Mouse (Mus musculus): ENCODE measurements around the gene Adpgk.
"Not testable (repeated sequence)": the region's sequence is repeated elsewhere in the genome, so short reads cannot be mapped to it uniquely, and the experiment has no call there.

The Adpgk gene

GRCm38 (mm10) chr9:59291688-59292492 lies 532 bp downstream of the Adpgk start:
- no peak for DNase-seq

- DNase-seq, result no peak
These were observed 1.1 kb downstream of the Adpgk start for GRCm38 (mm10) chr9:59292493-59292875.

GRCm38 (mm10) chr9:59296419-59296818 lies 5.1 kb downstream of the Adpgk start:
- DNase-seq, result no peak

GRCm38 (mm10) chr9:59307890-59308289 lies 16.5 kb downstream of the Adpgk start:
- DNase-seq, result no peak

DNA sequence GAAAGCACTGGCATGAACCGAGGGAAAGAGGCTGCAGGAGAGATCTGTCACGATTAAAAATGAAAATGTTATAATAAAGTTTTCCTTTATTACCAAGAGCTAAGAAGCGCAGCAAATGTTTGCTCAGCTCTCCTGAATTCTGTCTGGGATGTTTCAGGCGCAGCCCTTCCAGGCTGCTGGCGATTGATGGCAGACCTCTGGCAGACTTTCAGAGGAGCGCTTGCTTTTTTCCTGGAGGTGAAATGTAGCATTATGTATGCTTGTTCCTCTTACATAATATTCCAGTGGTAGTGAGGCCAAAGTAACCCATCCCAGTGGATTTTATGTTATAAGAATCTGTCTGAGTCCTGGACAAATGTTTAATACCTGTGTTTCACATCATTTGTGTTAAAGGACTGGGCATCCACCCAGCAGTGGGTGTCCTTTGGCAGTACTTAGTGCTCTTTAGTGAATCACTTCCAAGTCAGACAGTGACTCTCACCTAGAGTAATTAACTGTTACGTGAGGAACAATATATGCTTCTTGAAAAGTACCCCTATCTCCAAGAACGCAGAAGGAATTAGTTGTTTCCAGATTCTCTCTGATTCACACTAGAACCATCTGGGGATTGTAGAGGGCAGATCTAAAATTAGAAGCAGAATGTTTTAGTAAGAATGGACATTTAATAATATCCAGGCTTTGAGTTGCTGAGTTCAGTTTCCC lies 19.4 kb downstream of the Adpgk start:
- no peak for DNase-seq

DNA sequence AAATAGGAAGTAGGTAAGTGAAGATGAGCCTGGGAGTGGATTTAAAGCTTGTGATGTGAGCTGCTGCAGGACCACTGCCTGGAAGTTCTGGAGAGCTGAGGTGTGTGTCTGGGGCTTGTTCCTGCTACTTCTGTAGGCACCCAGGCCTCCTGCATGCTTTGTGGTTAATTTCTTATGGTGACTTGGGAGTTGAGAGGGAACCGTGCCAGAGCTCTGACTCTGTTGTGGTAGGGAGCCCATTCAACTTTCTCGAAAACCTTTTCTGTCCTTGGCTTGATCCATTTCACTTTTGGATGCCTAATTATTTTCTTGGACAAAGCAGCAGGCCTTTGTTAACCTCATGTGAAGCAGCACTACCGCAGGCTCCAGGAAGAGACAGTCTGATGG lies 19.9 kb downstream of the Adpgk start:
- no peak for DNase-seq

DNA sequence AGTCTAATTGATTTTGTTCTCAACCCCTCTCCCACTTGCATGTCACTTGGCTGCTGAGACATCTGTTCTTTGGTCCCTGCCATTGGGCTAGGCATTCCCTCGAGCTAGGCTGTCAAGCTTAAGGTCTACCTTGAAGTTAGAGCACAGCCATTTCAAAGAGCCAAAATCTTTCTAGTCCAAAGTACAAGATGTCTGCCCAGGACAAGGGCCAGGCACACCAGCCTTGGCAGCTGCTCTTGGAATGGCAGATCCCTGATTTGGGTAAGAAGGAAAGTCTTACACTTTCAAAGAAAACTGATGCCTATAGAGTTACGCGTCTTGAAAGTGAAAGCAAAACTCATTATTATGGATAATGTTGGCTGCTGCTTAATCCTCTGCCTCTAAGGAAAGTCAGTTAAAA lies 24.8 kb downstream of the Adpgk start:
- DNase-seq, result no peak

DNA sequence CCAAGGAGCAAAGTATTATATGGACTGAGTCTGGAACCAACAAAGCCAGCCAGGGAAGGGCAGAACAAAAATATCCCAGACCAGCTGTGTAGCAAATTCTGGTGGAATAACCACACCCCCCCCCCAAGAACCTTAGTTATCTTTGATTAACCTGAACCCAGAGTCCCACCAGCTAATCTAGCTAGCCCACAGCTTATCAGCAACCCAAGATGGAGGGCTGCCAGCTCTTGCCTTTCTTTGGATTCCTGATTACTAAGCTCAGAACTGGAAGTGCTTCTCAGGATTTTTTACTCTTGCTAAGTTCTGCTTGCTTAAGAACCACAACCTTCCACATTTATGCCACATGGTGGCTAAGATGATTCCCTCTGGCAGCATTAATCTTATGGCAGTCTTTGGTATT lies 33.0 kb downstream of the Adpgk start:
- no peak for DNase-seq

GRCm38 (mm10) chr9:59330055-59330454 lies 38.7 kb downstream of the Adpgk start:
- DNase-seq, result no peak

GRCm38 (mm10) chr9:59336539-59336938 lies 45.2 kb downstream of the Adpgk start:
- DNase-seq, result no peak

DNA sequence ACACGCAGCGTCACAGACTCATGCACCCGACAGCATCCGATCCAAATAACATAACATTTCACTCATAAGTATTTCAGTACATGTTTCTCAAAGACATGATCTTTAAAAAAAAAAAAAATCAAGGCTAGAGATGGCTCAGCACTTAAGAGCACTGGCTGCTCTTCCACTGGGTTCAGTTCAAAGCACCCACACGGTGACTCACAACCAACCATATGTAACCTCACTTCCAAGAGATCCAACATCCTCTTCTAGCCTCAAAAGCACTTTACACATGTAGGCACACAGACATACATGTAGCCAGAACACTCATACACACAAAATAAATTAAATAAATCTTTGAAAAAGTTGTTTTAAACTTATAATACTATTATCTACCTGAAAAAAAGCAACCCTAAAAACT lies 46.5 kb downstream of the Adpgk start:
- DNase-seq, result no peak

- no peak for DNase-seq
These were observed 47.1 kb downstream of the Adpgk start for GRCm38 (mm10) chr9:59338411-59338810.

DNA sequence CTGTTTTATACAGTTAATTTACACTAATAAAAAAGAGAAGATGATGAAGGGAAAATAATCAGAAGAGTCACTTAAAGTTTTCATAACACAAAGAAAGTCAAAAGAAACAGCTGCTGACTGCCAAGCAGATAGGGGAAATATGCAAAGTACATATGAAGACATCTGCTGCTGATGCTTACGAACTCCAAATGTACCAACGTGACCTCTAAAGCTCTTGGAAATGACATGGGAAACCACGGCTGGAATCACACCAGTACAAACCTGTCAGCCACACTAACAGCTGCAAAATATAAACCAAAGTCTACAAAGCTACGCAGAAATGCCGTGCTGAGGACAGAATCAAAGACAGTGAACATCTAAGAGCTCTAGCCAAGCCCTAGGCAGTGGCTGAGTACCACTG lies 47.7 kb downstream of the Adpgk start:
- no peak for DNase-seq

- peak in 1 of 2 experiments; percentile 23 for DNase-seq
These were observed 48.6 kb downstream of the Adpgk start for GRCm38 (mm10) chr9:59340002-59340401.

- DNase-seq, result no peak
These were observed 54.8 kb downstream of the Adpgk start for GRCm38 (mm10) chr9:59346176-59346575.

DNA sequence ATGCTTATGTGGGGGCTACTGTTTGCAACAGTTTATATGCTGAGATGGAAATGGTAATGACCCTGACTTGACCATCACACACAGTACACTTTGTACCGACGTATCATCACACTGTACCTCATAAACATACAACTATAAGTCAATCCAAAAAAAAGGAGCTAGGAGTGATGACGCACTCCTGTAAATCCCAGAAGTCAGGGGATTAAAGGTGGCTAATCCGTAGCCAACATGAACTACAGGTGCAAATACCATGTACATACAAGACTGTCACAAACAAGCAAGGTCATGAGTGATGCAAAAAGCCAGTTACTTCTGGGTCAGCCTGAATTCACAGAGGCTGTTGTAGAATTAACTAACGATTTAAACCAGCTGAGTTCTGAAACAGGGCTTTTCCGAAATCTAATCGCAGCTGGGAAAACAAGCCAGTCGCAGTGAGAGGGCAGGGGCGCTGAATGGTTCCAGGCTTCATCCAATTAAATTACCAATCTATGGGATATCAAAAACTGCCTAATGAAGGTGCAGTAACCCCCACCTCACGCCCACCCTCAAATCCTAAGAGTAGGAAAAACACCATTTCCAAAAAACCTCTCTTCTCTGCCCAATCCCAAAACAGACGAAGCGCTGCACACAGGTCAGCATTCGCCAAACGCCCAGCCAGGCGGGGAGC lies 61.4 kb downstream of the Adpgk start:
- no peak for DNase-seq

DNA sequence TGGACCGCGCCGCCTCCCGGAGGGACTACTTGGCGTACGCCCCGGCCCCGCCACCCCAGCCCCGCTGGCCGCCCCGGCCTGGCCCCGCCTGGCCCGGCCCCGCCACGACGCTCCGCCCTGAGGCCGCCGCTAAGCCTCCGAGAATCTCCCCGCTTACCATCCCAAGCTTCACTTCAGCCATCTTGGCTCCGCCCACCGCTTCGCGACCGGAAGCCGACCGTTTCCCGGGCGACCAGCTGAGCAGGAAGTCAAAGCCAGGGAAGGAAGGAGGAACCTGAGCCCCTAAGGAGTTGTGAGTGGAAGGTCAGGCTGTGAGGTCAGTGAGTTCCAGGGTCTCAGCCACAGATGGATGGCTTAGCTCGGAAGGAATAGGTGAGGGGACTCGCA lies 61.9 kb downstream of the Adpgk start, which contains the start of gene Bbs4:
TSS of gene Bbs4 (minus strand) at position 256 of the 387 bp plus-strand sequence.
- peak; percentile 84 to 90 for DNase-seq

DNA sequence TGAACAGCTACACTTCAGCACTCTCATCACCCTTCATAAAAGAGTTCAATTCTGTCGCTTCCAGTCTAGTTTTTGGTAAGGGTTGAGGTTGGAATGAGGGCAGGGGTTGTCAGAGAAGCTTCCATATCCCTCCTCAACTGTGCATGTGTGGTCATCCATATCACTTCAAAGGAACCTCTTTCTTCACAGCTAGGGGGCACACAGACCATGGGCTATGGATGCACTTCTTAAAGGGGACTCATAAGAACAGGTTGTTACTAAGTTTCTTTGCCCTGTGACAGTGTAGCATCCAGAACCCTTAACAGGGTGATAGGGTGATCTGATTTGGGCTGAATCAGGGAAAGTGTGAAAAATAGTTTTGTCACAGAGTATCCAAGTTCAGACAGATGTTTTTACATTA lies 66.7 kb downstream of the Adpgk start:
- DNase-seq, result not testable (repeated sequence)

- not testable (repeated sequence) for DNase-seq
These were observed 69.1 kb downstream of the Adpgk start for GRCm38 (mm10) chr9:59360487-59360886.

- DNase-seq, result no peak
These were observed 77.9 kb downstream of the Adpgk start for GRCm38 (mm10) chr9:59369220-59369619.

- DNase-seq, result no peak
These were observed 78.3 kb downstream of the Adpgk start for GRCm38 (mm10) chr9:59369646-59370045.
